Mouse (Mus musculus): ENCODE measurements around the gene Dlg1. TPM values are rescaled to one million over a fixed set of nuclear protein-coding genes. Genes with fewer than 3 reads are reported as not detected.

Dlg1 gene
- polyA plus RNA-seq, 1 experiment: 0.45 TPM

DNA sequence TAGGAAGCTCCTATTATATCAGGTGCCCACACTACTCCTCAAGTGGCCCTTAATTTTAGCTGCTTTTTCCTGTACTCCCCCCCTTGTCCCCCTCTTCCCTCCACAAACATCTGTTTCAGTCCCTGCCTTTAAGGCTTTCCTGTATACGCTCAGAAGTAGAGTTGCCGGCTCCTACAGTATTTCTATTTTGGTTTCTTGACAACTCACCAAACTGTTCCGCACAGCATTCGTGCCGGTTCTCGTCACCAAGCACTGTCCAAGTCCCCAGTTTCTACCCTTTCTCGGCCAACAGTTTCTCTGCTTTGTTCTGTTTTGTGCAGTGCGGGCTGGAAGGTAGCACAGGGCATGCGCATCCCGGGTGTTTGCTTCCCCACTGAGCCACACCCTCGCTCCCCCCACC lies 245.7 kb downstream of the Dlg1 start:
- peaks cover 15% of the 10 kb centered on the region for H3K27me3 ChIP-seq (ENCODE audit: control insufficient read depth)
- H3K9me3 ChIP-seq (ENCODE audit: control insufficient read depth, low read length): no peaks in the 10 kb centered on the region
- TF ChIP-seq TAL1 (IDR thresholded peaks at IDR 0.05; ENCODE audit: low read length) (no peak), GATA1 (IDR thresholded peaks at IDR 0.05; ENCODE audit: low read length) (no peak)
- no peaks in the 10 kb centered on the region for H3K36me3 ChIP-seq (ENCODE audit: control insufficient read depth)
- H3K4me1 ChIP-seq (ENCODE audit: control insufficient read depth): peaks cover 12% of the 10 kb centered on the region
- no peak overlapping the region for H3K4me3 ChIP-seq (replicated peaks)

DNA sequence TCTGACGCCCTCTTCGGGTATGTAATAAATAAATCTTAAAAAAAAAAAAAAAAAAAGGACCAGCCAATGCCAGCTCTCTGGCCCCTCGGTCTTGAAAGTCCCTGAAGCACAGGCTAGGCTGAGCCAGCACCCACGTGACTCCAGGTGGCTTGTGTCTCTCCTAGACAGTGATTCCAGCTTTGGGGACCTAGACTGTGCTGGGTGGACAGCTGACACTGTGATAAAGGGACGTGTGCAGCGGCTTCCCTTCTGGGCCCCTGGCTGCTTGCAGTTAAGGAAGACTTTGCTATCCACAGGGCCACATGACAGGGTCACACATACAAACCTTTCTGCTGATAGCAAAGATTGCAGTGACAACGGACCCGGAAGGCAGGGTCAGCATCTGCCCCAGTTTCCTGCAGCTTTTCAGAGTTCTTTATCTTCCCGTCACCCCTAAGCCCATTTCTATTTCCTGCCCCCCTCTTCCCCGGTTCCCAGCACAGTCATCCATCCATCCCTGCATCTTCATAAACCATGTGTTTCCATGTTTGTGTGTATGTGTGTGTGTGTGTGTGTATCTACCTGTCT lies 247.1 kb downstream of the Dlg1 start:
- Histone ChIP-seq H3K4me3 (replicated peaks) (no peak overlapping the region), H3K9me3 (ENCODE audit: control insufficient read depth, low read length) (no peaks in the 10 kb centered on the region), H3K36me3 (ENCODE audit: control insufficient read depth) (no peaks in the 10 kb centered on the region), H3K27me3 (ENCODE audit: control insufficient read depth) (peaks cover 15% of the 10 kb centered on the region), H3K4me1 (ENCODE audit: control insufficient read depth) (peaks cover 12% of the 10 kb centered on the region)
- TF ChIP-seq TAL1 (IDR thresholded peaks at IDR 0.05; ENCODE audit: low read length) (no peak), GATA1 (IDR thresholded peaks at IDR 0.05; ENCODE audit: low read length) (no peak)

DNA sequence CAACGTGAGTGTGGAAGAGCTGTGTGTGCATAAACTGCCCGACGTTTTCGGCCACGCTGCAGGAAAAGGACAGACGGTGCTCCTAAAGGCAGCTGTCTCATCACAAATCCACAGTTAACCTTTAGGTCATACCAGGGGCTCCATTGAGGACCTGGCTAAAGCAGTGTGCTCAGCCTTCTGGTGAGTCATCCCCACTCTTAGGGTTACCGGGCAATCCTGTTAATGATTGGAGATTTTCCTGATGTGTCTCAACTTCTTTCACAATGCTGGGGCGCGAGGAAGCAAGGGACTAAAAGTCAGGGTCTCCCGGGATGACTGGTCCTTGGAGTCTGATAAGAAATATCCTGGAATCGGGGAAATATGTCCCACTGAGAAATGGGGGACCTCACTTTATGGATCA lies 254.5 kb downstream of the Dlg1 start:
- H3K4me1 ChIP-seq (ENCODE audit: control insufficient read depth): no peaks in the 10 kb centered on the region; the same call in 1 of the 2 replicates
- no peaks in the 10 kb centered on the region for H3K36me3 ChIP-seq (ENCODE audit: control insufficient read depth)
- no peaks in the 10 kb centered on the region; the same call in 1 of the 2 replicates for H3K27me3 ChIP-seq (ENCODE audit: control insufficient read depth)
- H3K9me3 ChIP-seq (ENCODE audit: control insufficient read depth, low read length): no peaks in the 10 kb centered on the region
- TF ChIP-seq TAL1 (IDR thresholded peaks at IDR 0.05; ENCODE audit: low read length): no peak
- no peak for TF ChIP-seq GATA1 (IDR thresholded peaks at IDR 0.05; ENCODE audit: low read length)
- H3K4me3 ChIP-seq (replicated peaks): no peak overlapping the region

DNA sequence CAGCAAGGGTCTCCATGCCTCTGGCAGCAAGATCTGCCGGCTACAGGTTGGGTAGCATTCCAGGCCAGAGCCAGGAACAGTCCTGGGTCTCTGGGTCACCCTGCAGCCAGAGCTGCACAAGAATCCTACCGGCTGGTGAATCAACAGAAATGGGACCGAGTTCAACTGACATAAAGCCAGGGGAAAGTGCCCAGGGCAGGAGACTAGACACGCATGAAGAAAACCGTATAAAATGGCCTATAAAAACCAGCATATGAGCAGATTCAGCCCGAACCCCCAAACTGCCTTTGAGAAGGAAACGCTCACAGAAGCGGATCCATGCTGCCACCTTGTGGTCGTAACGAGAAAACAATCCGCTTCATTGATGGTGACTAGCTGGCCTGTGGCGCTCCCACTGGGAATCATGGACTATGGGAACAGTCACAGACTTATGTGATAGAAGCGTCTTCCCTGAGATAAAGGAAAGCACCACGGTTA lies 255.0 kb downstream of the Dlg1 start:
- TF ChIP-seq GATA1 (IDR thresholded peaks at IDR 0.05; ENCODE audit: low read length): no peak
- no peak for TF ChIP-seq TAL1 (IDR thresholded peaks at IDR 0.05; ENCODE audit: low read length)
- Histone ChIP-seq H3K4me3 (replicated peaks) (no peak overlapping the region), H3K27me3 (ENCODE audit: control insufficient read depth) (no peaks in the 10 kb centered on the region; the same call in 1 of the 2 replicates), H3K4me1 (ENCODE audit: control insufficient read depth) (no peaks in the 10 kb centered on the region; the same call in 1 of the 2 replicates), H3K9me3 (ENCODE audit: control insufficient read depth, low read length) (no peaks in the 10 kb centered on the region), H3K36me3 (ENCODE audit: control insufficient read depth) (no peaks in the 10 kb centered on the region)

DNA sequence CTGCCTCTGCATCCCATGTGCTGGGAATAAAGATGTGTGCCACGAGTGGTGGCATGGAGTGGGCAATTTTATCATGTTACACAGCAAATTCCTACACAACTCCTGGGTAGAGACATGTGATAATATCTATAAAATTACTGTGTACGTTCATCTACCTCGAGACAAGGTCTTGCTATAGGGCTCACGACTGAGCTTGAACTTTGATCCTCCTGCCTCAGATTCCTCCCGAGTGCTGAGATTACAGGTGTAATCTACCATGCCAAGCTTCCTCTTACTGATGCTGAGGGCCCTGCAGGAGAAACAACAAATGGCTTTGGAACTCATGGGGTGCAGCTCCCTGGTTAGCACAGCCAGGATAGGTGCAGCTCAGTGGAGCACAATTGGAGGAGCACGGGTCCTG lies 261.1 kb downstream of the Dlg1 start:
- Histone ChIP-seq H3K27me3 (ENCODE audit: control insufficient read depth) (no peaks in the 10 kb centered on the region), H3K36me3 (ENCODE audit: control insufficient read depth) (no peaks in the 10 kb centered on the region), H3K4me3 (replicated peaks) (no peak overlapping the region), H3K4me1 (ENCODE audit: control insufficient read depth) (no peaks in the 10 kb centered on the region), H3K9me3 (ENCODE audit: control insufficient read depth, low read length) (no peaks in the 10 kb centered on the region)
- no peak for TF ChIP-seq TAL1 (IDR thresholded peaks at IDR 0.05; ENCODE audit: low read length)
- no peak for TF ChIP-seq GATA1 (IDR thresholded peaks at IDR 0.05; ENCODE audit: low read length)

Other genes with a start within 250 kb of the Dlg1 start
- gene Bdh1, start 241.2 kb upstream of the Dlg1 start, polyA plus RNA-seq (2012): 0.19 and 0.70 TPM in 2 replicates
- gene Meltf, start 215.4 kb downstream of the Dlg1 start, polyA plus RNA-seq (2012): 0.01 TPM in 1 of 2 replicates, not detected in the other

All from erythroblast, embryonic 14.5 days (primary cell).